In genomic region chr4:32439974-32440739, GRCm38 (mm10) we compare ENCODE assay signal across 10 mouse cellular contexts.
A peak's percentile ranks its signal among the peaks of the same experiment; 100 is the strongest.
DNase-seq lines count a peak whose midpoint lies in the region; ATAC-seq and TF ChIP-seq lines count a peak whose summit lies in the region.
"Had no signal": no experiment of that assay in that cellular context is flagged by ENCODE, and none has a peak within 500 bp of the region (broad histone marks: within the 10 kb centered on the region; RNA-seq: fewer than 3 reads in every experiment).

No protein-coding gene starts in this region.

- peak; percentile 40 for ATAC-seq in hindbrain, embryonic 13.5 days (ENCODE audit: low FRiP score)
- ATAC-seq in hindbrain, embryonic 11.5 days (ENCODE audit: low FRiP score): no peak
- ATAC-seq in forebrain, postnatal 0 days: peak; percentile 35; the same call in 1 of the 2 replicates
- no peak for ATAC-seq in inflammation-experienced regulatory T-cells, adult 6 months

- no peaks in the 10 kb centered on the region for H3K36me3 ChIP-seq in hindbrain, embryonic 13.5 days
- H3K36me3 ChIP-seq in hindbrain, embryonic 11.5 days (ENCODE audit: control insufficient read depth, insufficient read depth, low read length): no peaks in the 10 kb centered on the region
- H3K36me3 ChIP-seq in forebrain, postnatal 0 days (ENCODE audit: insufficient read depth): no peaks in the 10 kb centered on the region

- H3K4me2 ChIP-seq in hindbrain, embryonic 13.5 days: no peak overlapping the region
- H3K4me2 ChIP-seq in hindbrain, embryonic 11.5 days (replicated peaks; ENCODE audit: low read depth, low read length): no peak overlapping the region
- no peak overlapping the region for H3K4me2 ChIP-seq in forebrain, postnatal 0 days (ENCODE audit: low read depth)

- intact Hi-C loops in left cerebral cortex, postnatal 25 days (cut with DNase I): no loop called here

- H3K27me3 ChIP-seq in hindbrain, embryonic 13.5 days: no peaks in the 10 kb centered on the region
- H3K27me3 ChIP-seq in hindbrain, embryonic 11.5 days (ENCODE audit: control insufficient read depth, insufficient read depth, low read length): no peaks in the 10 kb centered on the region
- no peaks in the 10 kb centered on the region for H3K27me3 ChIP-seq in forebrain, postnatal 0 days (ENCODE audit: insufficient read depth, low read length)

- peaks cover 30% of the 10 kb centered on the region for H3K4me1 ChIP-seq in hindbrain, embryonic 13.5 days (replicated peaks)
- H3K4me1 ChIP-seq in hindbrain, embryonic 11.5 days (replicated peaks; ENCODE audit: control insufficient read depth, insufficient read depth, low read length): no peaks in the 10 kb centered on the region
- H3K4me1 ChIP-seq in forebrain, postnatal 0 days (ENCODE audit: insufficient read depth): peaks cover 3% of the 10 kb centered on the region; the same call in 1 of the 2 replicates

- no peak for TF ChIP-seq CTCF in forebrain, postnatal 0 days (IDR thresholded peaks at IDR 0.05; ENCODE audit: low read depth)

- no peak for DNase-seq in hindbrain, embryonic 11.5 days (ENCODE audit: low spot score)
- DNase-seq in Muller cell, postnatal 12 days (ENCODE audit: inconsistent ontology term): peak; percentile 42
- DNase-seq in T-cell, adult 2 months (ENCODE audit: low spot score): peak; percentile 11
- no peak for DNase-seq in forebrain, postnatal 0 days
- DNase-seq in left cerebral cortex, postnatal 25 days (ENCODE audit: low spot score in 2 of 2): no peak
- DNase-seq: lung, postnatal 4 days; thymus, postnatal 25 days had no signal

- no peaks in the 10 kb centered on the region for H3K9me3 ChIP-seq in hindbrain, embryonic 13.5 days
- H3K9me3 ChIP-seq in hindbrain, embryonic 11.5 days (ENCODE audit: control insufficient read depth, low read length): no peaks in the 10 kb centered on the region
- H3K9me3 ChIP-seq in forebrain, postnatal 0 days (ENCODE audit: low read length): no peaks in the 10 kb centered on the region

- no peak overlapping the region for H3K4me3 ChIP-seq in hindbrain, embryonic 13.5 days
- no peak overlapping the region for H3K4me3 ChIP-seq in hindbrain, embryonic 11.5 days (ENCODE audit: low read depth, low read length)
- no peak overlapping the region for H3K4me3 ChIP-seq in forebrain, postnatal 0 days (ENCODE audit: low read depth, low read length)
- H3K4me3 ChIP-seq: layer of hippocampus, adult 2 months had no signal

- 0 out of 2 replicates have a peak overlapping the region, but pooled peaks have one; percentile 30 for H3K27ac ChIP-seq in hindbrain, embryonic 13.5 days
- no peak overlapping the region for H3K27ac ChIP-seq in hindbrain, embryonic 11.5 days (ENCODE audit: low read depth, low read length)
- H3K27ac ChIP-seq in forebrain, postnatal 0 days (ENCODE audit: low read depth, low read length): no peak overlapping the region
- H3K27ac ChIP-seq: layer of hippocampus, adult 2 months had no signal

- H3K9ac ChIP-seq in hindbrain, embryonic 13.5 days: no peak overlapping the region; the same call in 1 of the 2 replicates
- no peak overlapping the region for H3K9ac ChIP-seq in hindbrain, embryonic 11.5 days (ENCODE audit: low read depth, low read length)
- H3K9ac ChIP-seq in forebrain, postnatal 0 days: no peak overlapping the region

- 86% methylated on average over 11 of the region's 11 CpGs for WGBS in hindbrain, embryonic 13.5 days
- 89% methylated on average over 11 of the region's 11 CpGs for WGBS in hindbrain, embryonic 11.5 days
- WGBS in forebrain, postnatal 0 days: 58% methylated on average over 11 of the region's 11 CpGs

Comparison
In these comparisons a context has a peak if more than half of its experiments do, and no peak if none do; other contexts are left out.
1. ATAC-seq: peak in hindbrain, embryonic 13.5 days (single experiment) and forebrain, postnatal 0 days (single experiment); none in hindbrain, embryonic 11.5 days (single experiment) and inflammation-experienced regulatory T-cells, adult 6 months (single experiment).
2. DNase-seq: peak in Muller cell, postnatal 12 days (single experiment) and T-cell, adult 2 months (single experiment); none in hindbrain, embryonic 11.5 days (single experiment), forebrain, postnatal 0 days (single experiment) and left cerebral cortex, postnatal 25 days (0 of 2).